19 mouse cellular contexts compared by ENCODE assay signal in the genomic region with DNA sequence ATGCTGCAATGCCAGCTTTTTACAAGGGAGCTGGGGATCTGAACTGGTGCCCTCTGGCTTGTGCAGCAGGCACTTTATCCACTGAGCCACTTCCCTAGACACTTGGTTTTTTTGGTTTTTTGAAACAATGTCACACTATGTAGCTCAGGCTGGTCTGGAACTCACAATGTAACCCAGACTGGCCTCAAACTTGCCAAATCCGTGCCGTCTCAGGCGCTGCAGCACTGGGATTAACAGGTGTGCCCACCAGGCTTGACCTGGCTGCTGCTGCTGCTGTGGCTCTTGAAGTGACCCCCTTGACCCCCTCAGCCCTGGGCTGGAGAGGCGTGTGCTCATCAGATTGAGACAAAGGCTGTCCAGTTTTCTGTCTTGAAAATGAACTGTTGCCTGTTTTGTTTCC. TPM values are rescaled to one million over a fixed set of nuclear protein-coding genes. Genes with fewer than 3 reads are reported as not detected.
"Had no signal": no experiment of that assay in that cellular context is flagged by ENCODE, and none has a peak within 500 bp of the region (broad histone marks: within the 10 kb centered on the region; RNA-seq: fewer than 3 reads in every experiment).

No protein-coding gene starts in this region.

- DNase-seq: left cerebral cortex, postnatal 4 days; liver; liver, embryonic 13.5 days; liver, postnatal 0 days; lung, adult 18-20 months; lung, adult 2 months; lung, embryonic 14.5 days; lung, postnatal 10 days; lung, postnatal 14 days; lung, postnatal 36 days; lung, postnatal 4 days; midbrain, embryonic 14.5 days had no signal

- ATAC-seq: liver, embryonic 12.5 days; liver, postnatal 0 days; lung, postnatal 0 days; midbrain, embryonic 13.5 days; midbrain, embryonic 15.5 days; midbrain, embryonic 16.5 days had no signal

RNA-seq across cellular contexts. Expression of a gene that starts 31.4 kb away (rescaled TPM):
- total RNA-seq: monocyte, adult 5-6 weeks had no signal

RNA-seq across cellular contexts. Expression of a gene that starts 43.2 kb away (rescaled TPM):
- total RNA-seq: liver, adult 2 months; monocyte, adult 5-6 weeks had no signal
